Mouse (Mus musculus): ENCODE measurements around the gene Olfr891. TPM values are rescaled to one million over a fixed set of nuclear protein-coding genes. Genes with fewer than 3 reads are reported as not detected.
"Not testable (repeated sequence)": the region's sequence is repeated elsewhere in the genome, so short reads cannot be mapped to it uniquely, and the experiment has no call there.

Olfr891 gene
- not detected in 2 replicates for total RNA-seq (2012; rRNA removed)
- total RNA-seq (2014; rRNA removed) = not detected in 2 replicates
- not detected in 2 replicates for polyA plus RNA-seq (2012; ENCODE audit: insufficient read length, low read depth)

DNA sequence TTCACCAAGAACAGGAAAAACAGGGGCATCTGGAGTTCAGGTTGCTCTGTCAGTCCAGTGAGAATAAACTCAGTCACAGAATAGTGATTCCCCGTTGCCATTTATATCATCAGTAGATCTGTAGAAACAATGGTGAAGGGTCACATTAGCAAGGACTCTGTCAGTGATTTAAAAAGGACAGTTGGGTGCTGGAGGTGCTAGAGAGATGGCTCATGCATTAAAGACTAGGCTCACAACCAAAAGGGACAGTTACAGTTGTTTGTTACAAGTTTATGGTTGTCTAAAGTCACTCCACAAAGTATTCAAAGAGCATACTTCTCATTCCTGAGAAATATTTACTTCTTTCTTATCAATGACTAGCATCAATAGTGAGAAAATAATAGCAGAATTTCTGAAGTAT lies at the start of gene Olfr891:
TSS of gene Olfr891 (minus strand) at position 101 of the 400 bp plus-strand sequence.
- DNase-seq (ENCODE audit: extremely low read depth) = no peak
- in situ Hi-C loops (cut with MboI; ENCODE audit: low pct_ligation_motif_present, low pct_unique_long_range_greater_than_20kb, low sequenced_read_pairs) = no loop called here
- Histone ChIP-seq H3K27me3 (replicated peaks) (no peaks in the 10 kb centered on the region), H3K4me3 (replicated peaks in 1 of 3; ENCODE audit: low read depth in 2 of 3, low read length in 2 of 3, poor library complexity in 1 of 3) (no peak within 1 kb of the TSS), H3K9me3 (replicated peaks; ENCODE audit: low read length) (peaks cover 2% of the 10 kb centered on the region), H3K9ac (ENCODE audit: insufficient read depth, low read depth) (no peak within 1 kb of the TSS), H3K36me3 (replicated peaks in 1 of 2; ENCODE audit: control insufficient read depth in 1 of 2, insufficient read depth in 1 of 2, low read length in 1 of 2) (no peaks in the 10 kb centered on the region), H3K4me2 (ENCODE audit: insufficient read depth, low read depth, poor library complexity, severe bottlenecking) (no peak within 1 kb of the TSS), H3K4me1 (ENCODE audit: control insufficient read depth in 1 of 2, insufficient read depth in 2 of 2) (no peaks in the 10 kb centered on the region), H3K79me2 (replicated peaks; ENCODE audit: control insufficient read depth, extremely low read depth, insufficient read depth, poor library complexity, severe bottlenecking) (no peaks in the 10 kb centered on the region), H3K27ac (ENCODE audit: insufficient read depth, low read depth) (no peak within 1 kb of the TSS)
- TF ChIP-seq ZMIZ1 (IDR thresholded peaks at IDR 0.05; ENCODE audit: low read depth, low read length) = no peak
- dilution Hi-C loops (cut with MboI; ENCODE audit: extremely low pct_ligation_motif_present, extremely low pct_unique_long_range_greater_than_20kb, low sequenced_read_pairs) = no loop called here

DNA sequence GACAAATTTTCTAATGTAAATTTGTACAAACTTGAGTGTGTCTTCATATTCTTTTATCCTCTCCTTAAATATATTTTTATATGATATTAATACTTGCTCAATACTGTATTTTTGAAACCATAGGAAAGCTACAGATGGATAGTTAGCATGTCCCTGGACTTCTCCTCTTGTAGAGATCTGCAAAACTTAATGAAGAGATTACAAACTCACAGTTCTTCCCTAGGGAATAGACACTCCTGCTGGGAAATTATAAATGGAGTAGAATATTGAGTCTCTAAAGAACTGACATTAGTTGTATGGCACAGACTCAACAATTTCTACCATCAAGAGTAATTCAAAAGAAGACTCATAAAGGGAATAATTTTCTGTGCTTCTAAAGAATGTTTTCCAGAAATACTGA lies 37.1 kb upstream of the Olfr891 start, which contains the start of gene Olfr894:
TSS of gene Olfr894 (plus strand) at position 301 of the 400 bp plus-strand sequence.
- TF ChIP-seq KAT2A (IDR thresholded peaks at IDR 0.05; ENCODE audit: insufficient replicate concordance, low read length) (no peak), MYC (IDR thresholded peaks at IDR 0.05; ENCODE audit: low read depth, low read length) (no peak), JUN (IDR thresholded peaks at IDR 0.05; ENCODE audit: insufficient read depth, low read depth, low read length) (no peak), CHD1 (IDR thresholded peaks at IDR 0.05; ENCODE audit: low read depth, low read length) (no peak), IRF4 (IDR thresholded peaks at IDR 0.05; ENCODE audit: low read depth, low read length) (no peak), POLR2AphosphoS2 (IDR thresholded peaks at IDR 0.05; ENCODE audit: low read depth, low read length) (no peak), MEF2A (IDR thresholded peaks at IDR 0.05; ENCODE audit: borderline replicate concordance, low read depth, low read length) (no peak), MAZ (IDR thresholded peaks at IDR 0.05; ENCODE audit: low read depth, low read length) (no peak), SIN3A (IDR thresholded peaks at IDR 0.05; ENCODE audit: low read length) (no peak), SMC3 (IDR thresholded peaks at IDR 0.05; ENCODE audit: low read depth, low read length) (no peak), JUND (conservative IDR thresholded peaks at IDR 0.05; ENCODE audit: low read depth, low read length) (no peak), MAFK (IDR thresholded peaks at IDR 0.05; ENCODE audit: insufficient replicate concordance, low read length) (no peak)
- DNase-seq (ENCODE audit: extremely low read depth) = no peak
- H3K36me3 ChIP-seq (replicated peaks in 1 of 2; ENCODE audit: control insufficient read depth in 1 of 2, insufficient read depth in 1 of 2, low read length in 1 of 2) = no peaks in the 10 kb centered on the region
- H3K79me2 ChIP-seq (replicated peaks; ENCODE audit: control insufficient read depth, extremely low read depth, insufficient read depth, poor library complexity, severe bottlenecking) = no peaks in the 10 kb centered on the region
- H3K4me3 ChIP-seq (replicated peaks in 1 of 3; ENCODE audit: low read depth in 2 of 3, low read length in 2 of 3, poor library complexity in 1 of 3) = no peak within 1 kb of the TSS
- no peaks in the 10 kb centered on the region for H3K27me3 ChIP-seq (replicated peaks)
- no peak within 1 kb of the TSS for H3K9ac ChIP-seq (ENCODE audit: insufficient read depth, low read depth)
- no peaks in the 10 kb centered on the region for H3K9me3 ChIP-seq (replicated peaks; ENCODE audit: low read length)
- H3K4me1 ChIP-seq (ENCODE audit: control insufficient read depth in 1 of 2, insufficient read depth in 2 of 2) = no peaks in the 10 kb centered on the region
- no peak within 1 kb of the TSS for H3K4me2 ChIP-seq (ENCODE audit: insufficient read depth, low read depth, poor library complexity, severe bottlenecking)
- dilution Hi-C loops (cut with MboI; ENCODE audit: extremely low pct_ligation_motif_present, extremely low pct_unique_long_range_greater_than_20kb, low sequenced_read_pairs) = no loop called here
- in situ Hi-C loops (cut with MboI; ENCODE audit: low pct_ligation_motif_present, low pct_unique_long_range_greater_than_20kb, low sequenced_read_pairs) = no loop called here
- H3K27ac ChIP-seq (ENCODE audit: insufficient read depth, low read depth) = no peak within 1 kb of the TSS

GRCm38 (mm10) chr9:38208065-38208464 lies 27.4 kb upstream of the Olfr891 start, which contains the start of gene Olfr893:
TSS of gene Olfr893 (plus strand) at chr9:38208365.
- no peaks in the 10 kb centered on the region for H3K36me3 ChIP-seq (replicated peaks in 1 of 2; ENCODE audit: control insufficient read depth in 1 of 2, insufficient read depth in 1 of 2, low read length in 1 of 2)
- H3K9ac ChIP-seq (ENCODE audit: insufficient read depth, low read depth) = no peak within 1 kb of the TSS
- H3K27ac ChIP-seq (ENCODE audit: insufficient read depth, low read depth) = no peak within 1 kb of the TSS
- TF ChIP-seq CTCF (conservative IDR thresholded peaks at IDR 0.05 in 1 of 2, IDR thresholded peaks at IDR 0.05 in 1 of 2; ENCODE audit: low read depth in 2 of 2, low read length in 2 of 2) (no peak), MYC (IDR thresholded peaks at IDR 0.05; ENCODE audit: low read depth, low read length) (no peak), USF2 (conservative IDR thresholded peaks at IDR 0.05; ENCODE audit: low read depth, low read length) (no peak), KAT2A (IDR thresholded peaks at IDR 0.05; ENCODE audit: insufficient replicate concordance, low read length) (no peak), MAX (IDR thresholded peaks at IDR 0.05; ENCODE audit: low read length) (no peak), HCFC1 (IDR thresholded peaks at IDR 0.05; ENCODE audit: low read depth, low read length) (no peak)
- H3K9me3 ChIP-seq (replicated peaks; ENCODE audit: low read length) = no peaks in the 10 kb centered on the region
- H3K4me2 ChIP-seq (ENCODE audit: insufficient read depth, low read depth, poor library complexity, severe bottlenecking) = no peak within 1 kb of the TSS
- H3K4me1 ChIP-seq (ENCODE audit: control insufficient read depth in 1 of 2, insufficient read depth in 2 of 2) = no peaks in the 10 kb centered on the region
- dilution Hi-C loops (cut with MboI; ENCODE audit: extremely low pct_ligation_motif_present, extremely low pct_unique_long_range_greater_than_20kb, low sequenced_read_pairs) (no loop called here), in situ Hi-C loops (cut with MboI; ENCODE audit: low pct_ligation_motif_present, low pct_unique_long_range_greater_than_20kb, low sequenced_read_pairs) (no loop called here)
- no peak within 1 kb of the TSS for H3K4me3 ChIP-seq (replicated peaks in 1 of 3; ENCODE audit: low read depth in 2 of 3, low read length in 2 of 3, poor library complexity in 1 of 3)
- no peaks in the 10 kb centered on the region for H3K79me2 ChIP-seq (replicated peaks; ENCODE audit: control insufficient read depth, extremely low read depth, insufficient read depth, poor library complexity, severe bottlenecking)
- DNase-seq (ENCODE audit: extremely low read depth) = no peak
- no peaks in the 10 kb centered on the region for H3K27me3 ChIP-seq (replicated peaks)

DNA sequence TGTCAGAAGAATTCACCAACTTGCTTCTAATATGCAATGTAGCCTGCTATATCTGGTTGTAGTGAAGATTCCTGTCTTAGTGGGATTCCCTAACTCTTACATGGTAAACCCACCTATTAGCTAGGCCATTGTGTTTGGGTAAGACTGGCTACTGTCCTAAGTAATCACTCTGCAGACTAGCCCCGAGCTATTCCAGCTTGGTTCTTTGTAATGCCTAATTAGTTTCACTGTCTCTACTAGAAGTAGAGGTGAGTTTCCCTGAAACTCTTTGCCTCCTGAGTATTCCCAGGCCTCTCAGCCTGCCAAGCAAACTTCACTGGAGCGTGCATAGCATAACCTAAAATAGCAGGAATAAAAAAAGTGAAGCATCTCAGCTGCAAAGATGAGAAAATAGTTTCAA lies 12.3 kb downstream of the Olfr891 start:
- H3K27me3 ChIP-seq (replicated peaks); H3K27ac ChIP-seq (ENCODE audit: insufficient read depth, low read depth); in situ Hi-C loops (cut with MboI; ENCODE audit: low pct_ligation_motif_present, low pct_unique_long_range_greater_than_20kb, low sequenced_read_pairs); H3K9me3 ChIP-seq (replicated peaks; ENCODE audit: low read length); H3K9ac ChIP-seq (ENCODE audit: insufficient read depth, low read depth); DNase-seq (ENCODE audit: extremely low read depth); dilution Hi-C loops (cut with MboI; ENCODE audit: extremely low pct_ligation_motif_present, extremely low pct_unique_long_range_greater_than_20kb, low sequenced_read_pairs); H3K4me1 ChIP-seq (ENCODE audit: control insufficient read depth in 1 of 2, insufficient read depth in 2 of 2); H3K4me2 ChIP-seq (ENCODE audit: insufficient read depth, low read depth, poor library complexity, severe bottlenecking); H3K79me2 ChIP-seq (replicated peaks; ENCODE audit: control insufficient read depth, extremely low read depth, insufficient read depth, poor library complexity, severe bottlenecking); H3K36me3 ChIP-seq (replicated peaks in 1 of 2; ENCODE audit: control insufficient read depth in 1 of 2, insufficient read depth in 1 of 2, low read length in 1 of 2); H3K4me3 ChIP-seq (replicated peaks in 1 of 3; ENCODE audit: low read depth in 2 of 3, low read length in 2 of 3, poor library complexity in 1 of 3): not testable (repeated sequence)

All from CH12.LX (cell line).